Comparison of ENCODE assay signal across 8 mouse cellular contexts in the genomic region with DNA sequence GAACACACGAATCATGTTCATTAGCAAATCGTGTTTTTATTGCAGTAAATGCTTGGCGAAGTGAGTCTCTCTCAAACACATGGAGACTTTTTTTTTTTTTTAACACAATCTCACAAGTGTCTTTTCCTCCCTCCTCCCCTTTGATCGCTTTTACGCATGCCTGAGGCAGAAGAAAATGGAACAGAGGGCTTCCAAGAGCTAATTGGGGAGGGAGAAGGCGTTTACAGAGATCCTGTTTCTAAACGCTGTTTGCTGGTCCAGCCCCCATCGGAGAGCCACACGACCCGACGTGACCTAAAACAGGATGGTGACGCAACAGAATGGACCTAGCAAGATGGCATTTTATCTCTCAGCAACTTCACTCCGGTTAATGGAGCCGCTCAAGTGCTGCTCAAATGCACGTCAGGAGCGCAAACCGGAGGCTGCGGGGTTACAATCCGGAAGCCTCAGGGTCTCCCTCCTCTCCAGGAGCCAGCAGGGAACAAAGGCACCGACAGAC.
DNase-seq lines count a peak whose midpoint lies in the region; ATAC-seq and TF ChIP-seq lines count a peak whose summit lies in the region.

No protein-coding gene starts in this region.

- peaks cover 1% of the 10 kb centered on the region for H3K4me1 ChIP-seq in ES-Bruce4 (ENCODE audit: control insufficient read depth, insufficient read depth, low read length)
- peaks cover 59% of the 10 kb centered on the region for H3K4me1 ChIP-seq in forebrain, embryonic 12.5 days

- no peak for TF ChIP-seq POLR2A in ES-Bruce4 (IDR thresholded peaks at IDR 0.05; ENCODE audit: insufficient read depth, low read length)

- peak overlapping the region; percentile 63 for H3K4me2 ChIP-seq in forebrain, embryonic 12.5 days

- DNase-seq in adrenal gland, postnatal 14 days = peak; percentile 76
- DNase-seq in heart, postnatal 36 days = peak; percentile 58 to 69
- DNase-seq in layer of hippocampus, adult 9-11 months = peak; percentile 49
- peak; percentile 30 for DNase-seq in right cerebral cortex, postnatal 4 days
- no peak for DNase-seq in cerebellum, adult 9-10 months

- under 1% methylated on average over 20 of the region's 20 CpGs for WGBS in forebrain, embryonic 12.5 days
- 3% methylated on average over 20 of the region's 20 CpGs for WGBS in macrophage (ENCODE audit: missing documents)

- intact Hi-C loops in heart, postnatal 36 days (cut with DNase I) = loop anchor here (1.0 to 5.0 kb wide), 3 partner anchors 46 to 98 kb away; no protein-coding TSS in a partner anchor

- H3K27me3 ChIP-seq in ES-Bruce4 (ENCODE audit: control insufficient read depth, insufficient read depth, low read length, poor library complexity, severe bottlenecking) = no peaks in the 10 kb centered on the region
- H3K27me3 ChIP-seq in forebrain, embryonic 12.5 days = no peaks in the 10 kb centered on the region

- peak overlapping the region; percentile 65 for H3K4me3 ChIP-seq in ES-Bruce4 (ENCODE audit: low read depth, low read length)
- peak overlapping the region; percentile 29 for H3K4me3 ChIP-seq in forebrain, embryonic 12.5 days (replicated peaks)
- H3K4me3 ChIP-seq in macrophage (ENCODE audit: inconsistent target) = peak overlapping the region; percentile 20

- 0 out of 2 replicates have a peak overlapping the region, but pooled peaks have one; percentile 1 for H3K27ac ChIP-seq in ES-Bruce4 (ENCODE audit: insufficient read depth, low read length)
- H3K27ac ChIP-seq in forebrain, embryonic 12.5 days = peak overlapping the region; percentile 96
- peak overlapping the region; percentile 83 for H3K27ac ChIP-seq in macrophage

- ATAC-seq in forebrain, embryonic 12.5 days (ENCODE audit: low FRiP score) = 0 out of 2 replicates have a peak, but pooled peaks have one; percentile 18

- no peaks in the 10 kb centered on the region for H3K79me2 ChIP-seq in macrophage (ENCODE audit: inconsistent target)

- H3K9me3 ChIP-seq in ES-Bruce4 (replicated peaks; ENCODE audit: control insufficient read depth, insufficient read depth, low read length, poor library complexity, severe bottlenecking) = no peaks in the 10 kb centered on the region
- H3K9me3 ChIP-seq in forebrain, embryonic 12.5 days = no peaks in the 10 kb centered on the region

- no peaks in the 10 kb centered on the region for H3K36me3 ChIP-seq in ES-Bruce4 (ENCODE audit: control insufficient read depth, insufficient read depth, low read length, poor library complexity, severe bottlenecking)
- no peaks in the 10 kb centered on the region for H3K36me3 ChIP-seq in forebrain, embryonic 12.5 days (replicated peaks)
- H3K36me3 ChIP-seq in macrophage (ENCODE audit: inconsistent target) = no peaks in the 10 kb centered on the region

- peak overlapping the region; percentile 14 for H3K9ac ChIP-seq in ES-Bruce4 (ENCODE audit: low read depth, poor library complexity, severe bottlenecking)
- H3K9ac ChIP-seq in forebrain, embryonic 12.5 days = peak overlapping the region; percentile 36; the same call in 1 of the 2 replicates

- TF ChIP-seq CTCF in ES-Bruce4 (IDR thresholded peaks at IDR 0.05; ENCODE audit: low read depth, low read length) = no peak

- no peak for TF ChIP-seq EP300 in ES-Bruce4 (IDR thresholded peaks at IDR 0.05; ENCODE audit: insufficient read depth, low read depth, low read length)

Comparison
In these comparisons a context has a peak if more than half of its experiments do, and no peak if none do; other contexts are left out.
1. H3K27ac ChIP-seq: peak in every context shown above with its lines; median percentile 96 in forebrain, embryonic 12.5 days; 83 in macrophage; 1 in ES-Bruce4.